Mouse (Mus musculus): ENCODE results near the gene Rras2. TPM values are rescaled to one million over a fixed set of nuclear protein-coding genes. Genes with fewer than 3 reads are reported as not detected.

The Rras2 gene
- polyA plus RNA-seq, 1 experiment from 2014 or later, result 21.8 TPM

GRCm38 (mm10) chr7:114103629-114104347, 13.8 kb downstream of the Rras2 start:
- peak; percentile 81 for ATAC-seq (ENCODE audit: low FRiP score, low read depth)

GRCm38 (mm10) chr7:114103152-114103551, 14.4 kb downstream of the Rras2 start:
- H3K4me2 ChIP-seq (replicated peaks), result no peak overlapping the region
- no peaks in the 10 kb centered on the region for H3K9me3 ChIP-seq
- no peak overlapping the region for H3K4me3 ChIP-seq
- no peaks in the 10 kb centered on the region for H3K36me3 ChIP-seq
- H3K4me1 ChIP-seq, result no peaks in the 10 kb centered on the region
- no peak overlapping the region for H3K27ac ChIP-seq
- H3K9ac ChIP-seq, result no peak overlapping the region
- H3K27me3 ChIP-seq, result no peaks in the 10 kb centered on the region
- ATAC-seq (ENCODE audit: low FRiP score, low read depth), result no peak
- WGBS, result 86% methylated on average over 4 of the region's 4 CpGs

More at GRCm38 (mm10) chr7:114103629-114104347, 13.8 kb downstream of the Rras2 start:
- H3K4me3 ChIP-seq, result no peak overlapping the region
- no peaks in the 10 kb centered on the region for H3K4me1 ChIP-seq
- no peaks in the 10 kb centered on the region for H3K9me3 ChIP-seq
- 82% methylated on average over 24 of the region's 24 CpGs for WGBS
- H3K4me2 ChIP-seq (replicated peaks), result no peak overlapping the region
- H3K27ac ChIP-seq, result no peak overlapping the region
- H3K9ac ChIP-seq, result no peak overlapping the region
- H3K27me3 ChIP-seq, result no peaks in the 10 kb centered on the region
- H3K36me3 ChIP-seq, result no peaks in the 10 kb centered on the region

GRCm38 (mm10) chr7:114102609-114103008, 15.0 kb downstream of the Rras2 start:
- no peak for ATAC-seq (ENCODE audit: low FRiP score, low read depth)
- WGBS, result 30% methylated on average over 4 of the region's 4 CpGs
- no peak overlapping the region for H3K4me3 ChIP-seq

GRCm38 (mm10) chr7:114101412-114101811, 16.2 kb downstream of the Rras2 start:
- Histone ChIP-seq H3K4me3 (no peak overlapping the region), H3K4me2 (replicated peaks) (no peak overlapping the region), H3K27ac (no peak overlapping the region), H3K4me1 (no peaks in the 10 kb centered on the region), H3K9ac (no peak overlapping the region), H3K9me3 (no peaks in the 10 kb centered on the region), H3K36me3 (no peaks in the 10 kb centered on the region), H3K27me3 (no peaks in the 10 kb centered on the region)
- no peak for ATAC-seq (ENCODE audit: low FRiP score, low read depth)
- WGBS, result 67% methylated on average over 3 of the region's 3 CpGs

More at GRCm38 (mm10) chr7:114102609-114103008, 15.0 kb downstream of the Rras2 start:
- Histone ChIP-seq H3K27ac (no peak overlapping the region), H3K27me3 (no peaks in the 10 kb centered on the region), H3K4me2 (replicated peaks) (no peak overlapping the region), H3K9me3 (no peaks in the 10 kb centered on the region), H3K9ac (no peak overlapping the region), H3K4me1 (no peaks in the 10 kb centered on the region), H3K36me3 (no peaks in the 10 kb centered on the region)

- no peaks in the 10 kb centered on the region for H3K9me3 ChIP-seq
- no peak overlapping the region for H3K4me3 ChIP-seq
- H3K36me3 ChIP-seq, result no peaks in the 10 kb centered on the region
- no peak overlapping the region for H3K4me2 ChIP-seq (replicated peaks)
- H3K27me3 ChIP-seq, result no peaks in the 10 kb centered on the region
- H3K4me1 ChIP-seq, result peaks cover 8% of the 10 kb centered on the region; the same call in 1 of the 2 replicates
- ATAC-seq (ENCODE audit: low FRiP score, low read depth), result no peak
- no peak overlapping the region for H3K9ac ChIP-seq
- WGBS, result 86% methylated on average over 8 of the region's 8 CpGs
- H3K27ac ChIP-seq, result no peak overlapping the region
These were observed 23.9 kb downstream of the Rras2 start for GRCm38 (mm10) chr7:114093548-114094174.

- 54% methylated on average over 10 of the region's 10 CpGs for WGBS
- no peak overlapping the region for H3K4me2 ChIP-seq (replicated peaks)
- no peak overlapping the region for H3K4me3 ChIP-seq
- peaks cover 23% of the 10 kb centered on the region for H3K4me1 ChIP-seq
- H3K9ac ChIP-seq, result no peak overlapping the region
- ATAC-seq (ENCODE audit: low FRiP score, low read depth), result no peak
- H3K27ac ChIP-seq, result no peak overlapping the region
- H3K27me3 ChIP-seq, result no peaks in the 10 kb centered on the region
- no peaks in the 10 kb centered on the region for H3K36me3 ChIP-seq
- no peaks in the 10 kb centered on the region for H3K9me3 ChIP-seq
These were observed 26.6 kb downstream of the Rras2 start for GRCm38 (mm10) chr7:114090892-114091545.

- Histone ChIP-seq H3K27ac (no peak overlapping the region), H3K36me3 (no peaks in the 10 kb centered on the region), H3K4me2 (replicated peaks) (no peak overlapping the region), H3K4me1 (peaks cover 23% of the 10 kb centered on the region), H3K27me3 (no peaks in the 10 kb centered on the region), H3K4me3 (no peak overlapping the region), H3K9me3 (no peaks in the 10 kb centered on the region), H3K9ac (no peak overlapping the region)
- WGBS, result 84% methylated on average over 3 of the region's 3 CpGs
- no peak for ATAC-seq (ENCODE audit: low FRiP score, low read depth)
These were observed 27.4 kb downstream of the Rras2 start for GRCm38 (mm10) chr7:114090231-114090630.

- ATAC-seq (ENCODE audit: low FRiP score, low read depth), result no peak
These were observed 28.7 kb downstream of the Rras2 start for GRCm38 (mm10) chr7:114088918-114089317.

GRCm38 (mm10) chr7:114087986-114088385, 29.6 kb downstream of the Rras2 start:
- no peak for ATAC-seq (ENCODE audit: low FRiP score, low read depth)
- Histone ChIP-seq H3K36me3 (no peaks in the 10 kb centered on the region), H3K9me3 (no peaks in the 10 kb centered on the region), H3K4me2 (replicated peaks) (no peak overlapping the region; the same call in 1 of the 2 replicates), H3K4me1 (peaks cover 23% of the 10 kb centered on the region), H3K9ac (no peak overlapping the region), H3K4me3 (no peak overlapping the region), H3K27ac (no peak overlapping the region), H3K27me3 (no peaks in the 10 kb centered on the region)
- WGBS, result 9% methylated on average over 11 of the region's 11 CpGs

More at GRCm38 (mm10) chr7:114088918-114089317, 28.7 kb downstream of the Rras2 start:
- 52% methylated on average over 5 of the region's 5 CpGs for WGBS
- no peak overlapping the region for H3K4me2 ChIP-seq (replicated peaks)
- no peak overlapping the region for H3K4me3 ChIP-seq
- no peak overlapping the region for H3K9ac ChIP-seq
- no peaks in the 10 kb centered on the region for H3K36me3 ChIP-seq
- H3K9me3 ChIP-seq, result no peaks in the 10 kb centered on the region
- peaks cover 23% of the 10 kb centered on the region for H3K4me1 ChIP-seq
- no peak overlapping the region for H3K27ac ChIP-seq
- no peaks in the 10 kb centered on the region for H3K27me3 ChIP-seq

- H3K9ac ChIP-seq, result no peak overlapping the region
- no peak overlapping the region for H3K27ac ChIP-seq
- no peaks in the 10 kb centered on the region for H3K9me3 ChIP-seq
- no peak overlapping the region for H3K4me2 ChIP-seq (replicated peaks)
- no peak for ATAC-seq (ENCODE audit: low FRiP score, low read depth)
- 40% methylated on average over 6 of the region's 6 CpGs for WGBS
- no peaks in the 10 kb centered on the region for H3K36me3 ChIP-seq
- H3K4me3 ChIP-seq, result no peak overlapping the region
- no peaks in the 10 kb centered on the region for H3K27me3 ChIP-seq
- H3K4me1 ChIP-seq, result peaks cover 25% of the 10 kb centered on the region
These were observed 30.2 kb downstream of the Rras2 start for GRCm38 (mm10) chr7:114087341-114087740.

GRCm38 (mm10) chr7:114086021-114086710, 31.4 kb downstream of the Rras2 start:
- 74% methylated on average over 6 of the region's 6 CpGs for WGBS

GRCm38 (mm10) chr7:114083760-114084159, 33.8 kb downstream of the Rras2 start:
- no peaks in the 10 kb centered on the region for H3K27me3 ChIP-seq
- ATAC-seq (ENCODE audit: low FRiP score, low read depth), result no peak
- no peak overlapping the region for H3K9ac ChIP-seq
- H3K9me3 ChIP-seq, result no peaks in the 10 kb centered on the region
- no peak overlapping the region for H3K4me2 ChIP-seq (replicated peaks)
- peaks cover 31% of the 10 kb centered on the region for H3K4me1 ChIP-seq
- WGBS, result 74% methylated on average over 3 of the region's 3 CpGs
- no peak overlapping the region for H3K4me3 ChIP-seq
- H3K27ac ChIP-seq, result no peak overlapping the region
- H3K36me3 ChIP-seq, result no peaks in the 10 kb centered on the region

More at GRCm38 (mm10) chr7:114086021-114086710, 31.4 kb downstream of the Rras2 start:
- Histone ChIP-seq H3K4me3 (no peak overlapping the region), H3K9ac (no peak overlapping the region), H3K4me2 (replicated peaks) (no peak overlapping the region), H3K4me1 (peaks cover 36% of the 10 kb centered on the region), H3K27me3 (no peaks in the 10 kb centered on the region), H3K9me3 (no peaks in the 10 kb centered on the region), H3K27ac (no peak overlapping the region), H3K36me3 (no peaks in the 10 kb centered on the region)
- no peak for ATAC-seq (ENCODE audit: low FRiP score, low read depth)

All from limb, embryonic 13.5 days (tissue).